Mouse (Mus musculus): Measurements from ENCODE around the gene Rps15.

GRCm38 (mm10) chr10:80259463-80259805, 32.8 kb upstream of the Rps15 start:
- TF ChIP-seq CTCF (IDR thresholded peaks at IDR 0.05; ENCODE audit: low read depth) (no peak), EP300 (IDR thresholded peaks at IDR 0.05; ENCODE audit: low read depth) (no peak)

Measured in liver, embryonic 14.5 days (tissue).